Mouse (Mus musculus) hindbrain, embryonic 14.5 days (tissue): ENCODE measurements at regions not wholly inside any gene's neighbourhood (a gene's known extent, or its start where the extent isn't known, plus 50 kb on each side); places are given as distances from the start of the nearest gene placed in this dataset.

Experiments used
- ATAC-seq: fragments of 200-750 bp; cut with Nextera tagmentation; 2 replicates; pipeline ENCODE4 v1.8.0; 2017; ENCODE audit warnings: moderate number of reproducible peaks, mild to moderate bottlenecking, moderate TSS enrichment, moderate library complexity; ENCODE audit not compliant: low FRiP score
- DNase-seq: peaks from one replicate; pipeline ENCODE4 v3.0.0-alpha.2; 2015; ENCODE audit warnings: low spot score
- H3K27ac ChIP-seq: fragments of 300-500 bp; sonication (generic); 2 replicates; pipeline ENCODE4 v1.5.1; 2014; ENCODE audit warnings: mild to moderate bottlenecking, moderate library complexity
- H3K27me3 ChIP-seq: fragments of 300-500 bp; sonication (generic); 2 replicates; pipeline ENCODE4 v1.6.1; 2014; ENCODE audit warnings: mild to moderate bottlenecking, low read length, mixed read lengths; ENCODE audit not compliant: control insufficient read depth, insufficient read depth
- H3K36me3 ChIP-seq: fragments of 300-500 bp; sonication (generic); replicated peaks from 2 replicates; pipeline ENCODE4 v1.6.1; 2014; ENCODE audit not compliant: control insufficient read depth, insufficient read depth
- H3K4me1 ChIP-seq: fragments of 300-500 bp; sonication (generic); replicated peaks from 2 replicates; pipeline ENCODE4 v1.6.1; 2014; ENCODE audit warnings: antibody characterized with exemption, low read length, mixed read lengths; ENCODE audit not compliant: control insufficient read depth, insufficient read depth
- H3K4me2 ChIP-seq: fragments of 300-500 bp; sonication (generic); replicated peaks from 2 replicates; pipeline ENCODE4 v1.6.1; 2014; ENCODE audit warnings: mild to moderate bottlenecking, moderate library complexity
- H3K4me3 ChIP-seq: fragments of 300-500 bp; sonication (generic); replicated peaks from 2 replicates; pipeline ENCODE4 v1.5.1; 2014; ENCODE audit warnings: mild to moderate bottlenecking, low read length
- H3K9ac ChIP-seq: fragments of 300-500 bp; sonication (generic); 2 replicates; pipeline ENCODE4 v1.6.1; 2014
- H3K9me3 ChIP-seq: fragments of 300-500 bp; sonication (generic); 2 replicates; pipeline ENCODE4 v1.6.1; 2016; ENCODE audit warnings: low read length; ENCODE audit not compliant: control insufficient read depth
- WGBS: fragments of 180-500 bp; shearing (Covaris S2); extraction: QIAGEN DNeasy Blood & Tissue Kit; methylation state at CpG from one replicate; pipeline ENCODE4 v1.1.7; 2014; 5-methylcytosine and 5-hydroxymethylcytosine counted together

GRCm38 (mm10) chr13:72792695-72793094 is 164.1 kb downstream of the Irx2 start:
- Histone ChIP-seq H3K4me3 (no peak overlapping the region), H3K9ac (no peak overlapping the region), H3K27me3 (no peaks in the 10 kb centered on the region; the same call in 1 of the 2 replicates), H3K27ac (no peak overlapping the region), H3K36me3 (no peaks in the 10 kb centered on the region), H3K4me2 (no peak overlapping the region), H3K4me1 (no peaks in the 10 kb centered on the region), H3K9me3 (no peaks in the 10 kb centered on the region)
- WGBS = 72% methylated on average over 3 of the region's 3 CpGs
- ATAC-seq (no peak), DNase-seq (no peak)

- no peak for DNase-seq
- no peaks in the 10 kb centered on the region for H3K9me3 ChIP-seq
- peak; percentile 59; the same call in 1 of the 2 replicates for ATAC-seq
- 7% methylated on average over 8 of the region's 8 CpGs for WGBS
- no peak overlapping the region for H3K27ac ChIP-seq
- H3K4me2 ChIP-seq = no peak overlapping the region
- H3K27me3 ChIP-seq = no peaks in the 10 kb centered on the region
- no peaks in the 10 kb centered on the region for H3K36me3 ChIP-seq
- H3K4me3 ChIP-seq = no peak overlapping the region
- no peak overlapping the region for H3K9ac ChIP-seq
- H3K4me1 ChIP-seq = no peaks in the 10 kb centered on the region; the same call in 1 of the 2 replicates
Measured at GRCm38 (mm10) chr13:72800021-72800420, 171.4 kb downstream of the Irx2 start.

- Histone ChIP-seq H3K9me3 (no peaks in the 10 kb centered on the region), H3K4me2 (no peak overlapping the region), H3K4me3 (no peak overlapping the region), H3K27ac (no peak overlapping the region), H3K4me1 (no peaks in the 10 kb centered on the region; the same call in 1 of the 2 replicates), H3K9ac (no peak overlapping the region), H3K27me3 (no peaks in the 10 kb centered on the region), H3K36me3 (no peaks in the 10 kb centered on the region)
- 41% methylated on average over 3 of the region's 3 CpGs for WGBS
- DNase-seq = no peak
- no peak for ATAC-seq
Measured at GRCm38 (mm10) chr13:72800546-72800945, 171.9 kb downstream of the Irx2 start.

DNA sequence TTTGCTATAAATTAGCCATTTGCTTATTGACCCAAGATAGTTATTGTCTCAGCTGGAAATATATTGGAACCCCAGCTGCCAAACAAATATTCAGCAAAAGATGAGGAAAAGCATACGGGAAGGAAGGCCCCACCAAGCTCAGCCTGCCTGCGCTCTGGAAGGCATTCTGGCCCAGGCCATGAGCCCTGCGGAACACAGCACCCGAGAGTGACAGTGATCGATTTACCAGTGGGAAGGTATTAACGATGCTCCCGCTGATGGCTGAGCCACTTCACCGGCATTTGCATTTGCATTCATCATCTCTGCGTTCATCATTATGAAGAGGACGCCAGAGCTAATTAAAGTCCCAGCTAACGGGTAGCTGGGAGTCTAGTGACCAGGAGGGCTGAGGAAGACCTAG is 174.8 kb downstream of the Irx2 start:
- Histone ChIP-seq H3K27ac (no peak overlapping the region), H3K4me1 (no peaks in the 10 kb centered on the region; the same call in 1 of the 2 replicates), H3K9me3 (0 out of 2 replicates have a peak, but pooled peaks cover 3% of the 10 kb centered on the region), H3K9ac (no peak overlapping the region), H3K27me3 (no peaks in the 10 kb centered on the region), H3K4me3 (no peak overlapping the region), H3K4me2 (no peak overlapping the region), H3K36me3 (no peaks in the 10 kb centered on the region)
- WGBS = 25% methylated on average over 11 of the region's 11 CpGs
- peak; percentile 40 for DNase-seq
- ATAC-seq = no peak

- Histone ChIP-seq H3K9me3 (0 out of 2 replicates have a peak, but pooled peaks cover 3% of the 10 kb centered on the region), H3K27me3 (peaks cover 3% of the 10 kb centered on the region; the same call in 1 of the 2 replicates), H3K4me3 (no peak overlapping the region), H3K9ac (no peak overlapping the region), H3K4me1 (no peaks in the 10 kb centered on the region), H3K4me2 (no peak overlapping the region), H3K36me3 (no peaks in the 10 kb centered on the region), H3K27ac (no peak overlapping the region)
- no peak for DNase-seq
- ATAC-seq = no peak
- WGBS = 90% methylated on average over 3 of the region's 3 CpGs
Measured at GRCm38 (mm10) chr13:72809226-72809625, 180.6 kb downstream of the Irx2 start.

GRCm38 (mm10) chr13:72810626-72811025 is 182.0 kb downstream of the Irx2 start:
- WGBS = 86% methylated on average over 1 of the region's 1 CpGs
- DNase-seq (no peak), ATAC-seq (no peak)
- Histone ChIP-seq H3K36me3 (no peaks in the 10 kb centered on the region), H3K27ac (no peak overlapping the region), H3K4me3 (no peak overlapping the region), H3K9me3 (0 out of 2 replicates have a peak, but pooled peaks cover 3% of the 10 kb centered on the region), H3K27me3 (peaks cover 8% of the 10 kb centered on the region; the same call in 1 of the 2 replicates), H3K4me1 (peaks cover 2% of the 10 kb centered on the region; the same call in 1 of the 2 replicates), H3K4me2 (no peak overlapping the region), H3K9ac (no peak overlapping the region)

DNA sequence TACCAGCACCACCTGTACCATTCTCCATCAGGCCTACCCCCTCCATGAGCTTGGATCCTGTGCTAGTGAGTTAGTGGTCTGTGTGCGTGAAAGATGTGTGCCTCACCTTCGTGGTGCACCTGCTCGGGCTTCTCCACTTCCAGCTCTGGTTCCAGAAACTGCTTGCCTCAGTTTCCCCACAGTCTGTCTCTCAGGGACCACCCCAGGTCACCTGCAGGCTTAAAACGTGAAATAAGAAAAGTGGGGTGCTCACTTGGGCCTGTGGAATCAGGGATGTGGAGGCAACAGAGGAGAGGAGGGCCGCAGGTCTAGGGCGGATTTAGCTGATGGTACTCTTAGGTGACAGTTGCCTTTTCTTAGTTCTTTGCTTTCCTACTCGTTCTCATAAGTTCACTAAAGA is 186.0 kb downstream of the Irx2 start:
- H3K9ac ChIP-seq = no peak overlapping the region
- H3K9me3 ChIP-seq = no peaks in the 10 kb centered on the region
- H3K4me2 ChIP-seq = no peak overlapping the region
- WGBS = 31% methylated on average over 7 of the region's 7 CpGs
- H3K27me3 ChIP-seq = peaks cover 32% of the 10 kb centered on the region
- peaks cover 10% of the 10 kb centered on the region for H3K4me1 ChIP-seq
- H3K36me3 ChIP-seq = no peaks in the 10 kb centered on the region
- no peak overlapping the region for H3K4me3 ChIP-seq
- ATAC-seq = no peak
- DNase-seq = no peak
- H3K27ac ChIP-seq = no peak overlapping the region

- no peak overlapping the region for H3K4me3 ChIP-seq
- H3K9ac ChIP-seq = no peak overlapping the region
- peaks cover 10% of the 10 kb centered on the region for H3K4me1 ChIP-seq
- ATAC-seq = no peak; the same call in 1 of the 2 replicates
- H3K4me2 ChIP-seq = peak overlapping the region; percentile 47
- peaks cover 32% of the 10 kb centered on the region for H3K27me3 ChIP-seq
- H3K27ac ChIP-seq = no peak overlapping the region
- WGBS = 0% methylated on average over 4 of the region's 4 CpGs
- H3K36me3 ChIP-seq = no peaks in the 10 kb centered on the region
- DNase-seq = no peak
- no peaks in the 10 kb centered on the region for H3K9me3 ChIP-seq
Measured at GRCm38 (mm10) chr13:72815236-72815932, 186.8 kb downstream of the Irx2 start.

- peaks cover 32% of the 10 kb centered on the region for H3K27me3 ChIP-seq
- 4% methylated on average over 18 of the region's 18 CpGs for WGBS
- no peak overlapping the region for H3K27ac ChIP-seq
- no peaks in the 10 kb centered on the region for H3K36me3 ChIP-seq
- peaks cover 10% of the 10 kb centered on the region for H3K4me1 ChIP-seq
- H3K4me3 ChIP-seq = peak overlapping the region; percentile 16; the same call in 1 of the 2 replicates
- no peaks in the 10 kb centered on the region for H3K9me3 ChIP-seq
- H3K9ac ChIP-seq = peak overlapping the region; percentile 3; the same call in 1 of the 2 replicates
- peak; percentile 33 for DNase-seq
- peak overlapping the region; percentile 47 for H3K4me2 ChIP-seq
- ATAC-seq = no peak
Measured at GRCm38 (mm10) chr13:72815933-72816553, 187.4 kb downstream of the Irx2 start.
